Mouse (Mus musculus) lung, adult 2 months (tissue): ENCODE data around the gene Tmem258.

ENCODE experiments used
- CTCF ChIP-seq: fragments of 200-500 bp; IDR thresholded peaks from 2 replicates; pipeline ENCODE4 v1.5.1; 2011; ENCODE audit warnings: mild to moderate bottlenecking, low read length, control low read depth; ENCODE audit not compliant: insufficient read depth
- POLR2A ChIP-seq: fragments of 200-500 bp; IDR thresholded peaks from 2 replicates; pipeline ENCODE4 v1.6.1; 2011; ENCODE audit warnings: low read depth, mild to moderate bottlenecking, control low read depth, low read length, borderline replicate concordance; ENCODE audit errors: extremely low read depth

- TF ChIP-seq CTCF: no peak
- no peak for TF ChIP-seq POLR2A
These were observed 36.7 kb upstream of the Tmem258 start for GRCm38 (mm10) chr19:10167112-10167511.
